Mouse (Mus musculus) ES-Bruce4 (cell line): ENCODE results near the gene Slc25a17.

Source experiments
- CTCF ChIP-seq: IDR thresholded peaks from one replicate; pipeline ENCODE4 v1.8.1; 2011; ENCODE audit warnings: low read depth, low read length
- EP300 ChIP-seq: IDR thresholded peaks from 2 replicates; pipeline ENCODE4 v1.6.1; 2011; ENCODE audit warnings: low read depth, low read length; ENCODE audit not compliant: insufficient read depth
- POLR2A ChIP-seq: IDR thresholded peaks from one replicate; pipeline ENCODE4 v1.8.1; 2011; ENCODE audit warnings: low read length; ENCODE audit not compliant: insufficient read depth

GRCm38 (mm10) chr15:81305035-81305434 lies 55.6 kb downstream of the Slc25a17 start:
- TF ChIP-seq CTCF (no peak), POLR2A (no peak), EP300 (no peak)
